Mouse (Mus musculus) frontal cortex, postnatal 14 days (tissue): ENCODE results near the gene Phgr1.
A peak's percentile ranks its signal among the peaks of the same experiment; 100 is the strongest.

ENCODE experiments used
- DNase-seq, 2 experiments: peaks; one replicate each; pipeline ENCODE4 v3.0.0; 2022; ENCODE audit warnings: low spot score in 2 of 2

Phgr1 gene

DNA sequence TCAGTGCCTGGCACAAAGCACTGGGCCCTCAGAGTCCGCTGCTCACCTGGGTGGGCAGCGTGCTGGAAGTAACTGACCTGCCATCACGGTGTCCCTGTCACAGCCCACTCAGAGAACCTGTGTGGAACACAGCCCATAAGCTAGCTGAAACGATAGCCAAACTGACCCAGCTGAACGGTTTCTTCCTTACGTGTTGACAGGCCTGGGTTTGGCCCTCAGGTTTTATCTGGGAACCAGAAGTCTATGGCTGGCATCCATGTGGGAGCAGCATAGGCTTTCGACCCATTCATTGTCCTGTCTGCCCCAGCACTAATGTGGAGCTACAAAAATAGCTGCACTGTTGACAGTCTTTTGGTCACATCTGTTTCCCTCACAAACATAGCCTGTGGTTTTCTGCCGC lies 22.1 kb upstream of the Phgr1 start:
- no peak for DNase-seq

DNA sequence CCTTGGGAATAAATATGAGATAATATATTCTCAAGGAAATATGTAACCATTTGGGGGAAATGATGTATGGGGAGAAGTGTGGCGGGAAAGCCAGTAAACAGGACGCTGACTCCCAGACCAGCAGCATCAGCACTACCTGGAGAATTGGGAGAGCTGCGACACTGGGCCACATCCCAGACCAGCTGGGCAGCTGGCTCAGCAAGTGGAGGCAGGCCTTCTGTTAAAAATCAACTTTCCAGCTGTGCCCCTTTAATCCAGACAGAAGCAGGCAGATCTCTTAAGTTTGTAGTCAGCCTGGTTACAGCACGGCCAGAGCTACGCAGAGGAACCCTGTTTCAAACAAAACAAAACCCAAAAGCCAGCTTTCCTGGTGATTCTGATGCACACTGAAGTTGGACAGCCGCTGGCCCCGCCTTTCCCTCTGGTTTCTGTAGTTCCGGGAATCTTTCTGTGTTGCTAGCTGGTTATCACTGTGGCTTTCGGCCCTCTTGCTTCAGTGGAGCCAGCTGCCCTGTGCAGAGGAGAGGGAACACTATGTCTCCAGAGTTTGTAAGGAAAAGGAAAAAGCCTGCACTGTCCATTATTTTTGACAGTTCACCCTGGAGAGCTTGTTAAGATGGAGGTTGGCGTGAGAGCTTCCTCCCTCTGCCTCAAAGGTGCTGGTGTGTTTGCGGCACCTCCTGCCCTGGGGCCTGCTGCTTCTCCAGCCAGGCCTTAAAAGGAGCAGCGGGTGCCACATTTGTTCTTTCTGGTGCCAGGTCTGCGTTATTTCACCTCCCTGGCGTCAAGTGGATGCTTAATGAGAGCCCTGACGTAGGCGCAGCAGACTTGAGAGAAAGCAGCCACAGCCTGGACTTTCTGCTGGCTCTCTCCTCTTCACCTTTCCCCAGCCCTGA lies 20.4 kb upstream of the Phgr1 start:
- DNase-seq = no peak

- no peak for DNase-seq
Observed at GRCm38 (mm10) chr2:118752792-118753108, 19.8 kb upstream of the Phgr1 start.

GRCm38 (mm10) chr2:118754143-118754542 lies 18.4 kb upstream of the Phgr1 start:
- DNase-seq = no peak

GRCm38 (mm10) chr2:118755407-118755806 lies 17.2 kb upstream of the Phgr1 start:
- no peak for DNase-seq

- no peak for DNase-seq
Observed at GRCm38 (mm10) chr2:118756103-118756502, 16.5 kb upstream of the Phgr1 start.

GRCm38 (mm10) chr2:118759828-118760227 lies 12.7 kb upstream of the Phgr1 start:
- no peak for DNase-seq

DNA sequence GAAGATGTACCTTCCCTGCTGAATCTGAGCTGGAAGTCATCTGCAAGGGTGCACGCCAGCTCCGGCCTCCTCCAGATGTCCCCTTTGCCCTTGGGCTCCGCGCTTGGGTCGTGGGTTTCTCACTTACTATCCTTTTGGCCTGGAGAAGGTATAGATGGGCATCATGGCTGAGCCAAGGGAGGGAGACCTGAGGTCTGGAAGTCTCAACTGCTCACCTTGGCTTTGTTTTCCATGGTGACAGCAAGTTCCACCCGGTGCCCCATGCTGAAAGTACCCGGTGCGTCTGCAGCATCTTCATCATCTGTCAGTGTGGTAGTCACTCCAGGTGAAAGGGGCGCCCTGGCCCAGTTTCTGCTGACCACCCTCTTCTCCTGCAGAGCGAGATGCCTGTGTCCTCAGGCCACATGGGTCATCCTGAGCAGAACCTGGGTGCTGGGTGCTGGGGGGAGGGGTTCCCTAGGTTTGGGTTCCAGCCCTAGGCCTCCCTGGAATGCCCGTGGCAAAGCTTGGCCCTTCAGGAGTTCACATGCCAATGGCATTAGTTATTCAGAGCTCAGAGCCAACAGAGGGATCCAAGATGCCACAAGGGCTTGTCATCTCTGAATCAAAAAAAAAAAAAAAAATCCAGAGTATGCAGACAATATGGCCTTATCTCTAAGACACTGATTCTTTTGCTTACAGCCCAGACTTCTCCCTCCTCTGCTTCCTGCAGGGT lies 12.1 kb upstream of the Phgr1 start:
- DNase-seq = no peak

DNA sequence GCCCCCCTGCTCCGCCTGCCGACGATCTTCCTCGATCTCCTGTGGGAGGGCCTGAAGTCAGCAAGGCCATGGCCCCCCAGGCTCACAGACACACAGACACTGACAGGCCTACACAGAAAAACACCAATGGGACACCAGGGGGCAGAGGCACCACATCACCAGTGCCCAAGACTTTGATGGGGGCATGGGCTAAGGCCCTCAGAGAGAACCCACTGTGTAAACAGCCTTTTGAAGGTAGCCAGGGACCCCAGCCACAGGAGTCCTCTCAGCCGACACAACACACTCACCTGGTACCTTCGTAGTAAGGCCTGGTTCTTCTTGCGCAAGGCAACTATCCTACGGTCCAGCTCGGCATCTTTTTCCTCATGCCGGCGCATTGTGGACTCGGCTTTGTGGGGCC lies 11.2 kb upstream of the Phgr1 start:
- DNase-seq = no peak

GRCm38 (mm10) chr2:118761906-118762783 lies 10.4 kb upstream of the Phgr1 start, which contains the start of gene Ccdc9b:
TSS of gene Ccdc9b (minus strand) at chr2:118762661.
- peak; percentile 79 to 80 for DNase-seq

- DNase-seq = no peak
Observed at GRCm38 (mm10) chr2:118762784-118763148, 9.8 kb upstream of the Phgr1 start.

DNA sequence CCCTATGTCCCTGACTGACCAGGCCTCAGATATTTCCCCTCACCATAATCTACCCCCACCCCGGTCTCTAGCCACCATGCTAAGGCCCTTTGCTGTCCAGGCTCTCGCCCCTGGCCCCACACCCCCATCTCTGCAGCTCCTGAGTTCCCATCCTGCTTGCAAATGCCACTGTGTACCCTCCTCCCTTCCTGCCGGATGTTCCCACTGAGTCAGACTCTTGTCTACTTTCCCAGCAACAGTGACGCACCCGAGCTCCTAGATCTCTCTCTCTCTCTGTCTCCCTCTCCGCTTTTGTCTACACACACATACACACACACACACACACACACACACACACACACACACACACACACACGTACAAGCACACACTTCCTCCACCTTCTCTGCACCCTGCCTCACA lies 9.1 kb upstream of the Phgr1 start:
- no peak for DNase-seq

DNA sequence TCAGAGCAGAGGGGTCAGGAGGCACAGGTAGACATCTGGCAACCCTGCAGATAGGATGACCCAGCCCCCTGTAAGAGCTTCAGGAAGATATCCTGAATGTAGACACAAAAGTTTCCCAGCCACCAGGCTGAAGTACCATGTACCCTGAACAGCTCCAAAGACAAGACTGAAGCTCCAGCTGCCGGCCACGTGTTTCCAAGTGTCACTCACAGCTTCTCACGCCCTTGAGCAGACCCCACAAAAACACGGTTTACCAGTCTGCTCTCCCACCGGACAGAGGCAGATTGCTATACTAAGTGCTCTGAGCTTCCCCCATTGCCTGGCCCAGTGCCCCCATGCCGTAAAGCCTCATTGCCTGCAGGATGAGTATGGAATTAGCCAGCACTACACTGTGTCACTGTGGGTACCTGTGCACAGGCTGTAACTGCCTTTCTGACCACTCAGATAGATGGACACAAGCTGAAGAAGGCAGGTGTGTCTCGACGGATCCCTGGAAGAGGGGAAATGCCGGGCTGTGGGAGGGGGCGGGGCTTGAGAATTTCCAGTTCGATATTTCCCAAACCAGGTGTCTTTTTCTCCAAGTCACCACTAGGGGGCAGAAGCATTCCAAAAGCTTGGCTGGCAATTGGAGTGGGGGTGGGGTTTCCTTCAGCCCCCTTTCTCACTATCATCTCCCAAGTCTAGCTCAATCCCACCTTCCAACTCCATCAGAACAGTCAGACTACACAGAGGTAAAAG lies 8.3 kb upstream of the Phgr1 start:
- DNase-seq = no peak

DNA sequence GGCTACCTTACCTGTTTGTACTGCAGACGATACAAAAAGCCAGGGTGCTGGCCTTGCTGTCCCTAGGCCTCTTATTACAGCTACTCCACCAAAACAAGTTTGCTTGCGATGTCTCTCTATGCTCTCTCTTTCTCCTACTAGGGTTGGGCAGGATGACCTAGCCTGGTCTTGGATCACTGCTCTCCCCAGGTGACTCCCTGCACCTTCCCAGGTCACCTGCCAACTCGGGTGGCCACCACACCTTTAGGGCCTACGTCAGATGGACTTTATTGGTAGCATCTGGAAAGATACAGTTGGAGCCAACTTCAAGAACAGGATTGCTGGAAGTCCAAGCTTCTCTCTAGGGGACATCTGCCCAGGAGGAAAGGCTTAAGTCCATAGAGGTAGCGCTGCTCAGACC lies 7.7 kb upstream of the Phgr1 start:
- no peak for DNase-seq

- DNase-seq = no peak
Observed at GRCm38 (mm10) chr2:118766041-118767033, 6.2 kb upstream of the Phgr1 start.

GRCm38 (mm10) chr2:118774536-118774935 lies 2.0 kb downstream of the Phgr1 start:
- DNase-seq = no peak

- no peak for DNase-seq
Observed at GRCm38 (mm10) chr2:118775396-118775795, 2.8 kb downstream of the Phgr1 start.

DNA sequence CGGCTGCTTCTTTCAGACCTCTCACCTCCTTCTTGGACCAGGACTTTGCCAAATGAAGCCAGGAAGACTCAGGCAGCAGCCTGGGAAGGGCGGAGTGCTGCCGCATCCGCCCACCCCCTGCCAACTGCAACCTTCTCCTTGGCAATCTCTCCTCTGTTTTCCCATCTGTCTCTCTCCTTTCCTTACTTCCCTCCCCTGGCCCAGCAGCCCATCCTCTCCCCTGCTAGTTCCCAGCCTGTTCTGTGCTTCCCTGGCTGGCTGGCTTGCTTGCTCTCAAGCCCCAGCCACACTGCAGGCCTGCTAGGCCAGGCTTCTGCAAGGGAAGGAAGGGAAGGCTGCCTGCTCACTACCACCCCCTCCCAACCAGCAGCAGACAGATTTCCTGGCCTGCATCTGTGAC lies 3.3 kb downstream of the Phgr1 start:
- peak in 1 of 2 experiments; percentile 48 for DNase-seq

DNA sequence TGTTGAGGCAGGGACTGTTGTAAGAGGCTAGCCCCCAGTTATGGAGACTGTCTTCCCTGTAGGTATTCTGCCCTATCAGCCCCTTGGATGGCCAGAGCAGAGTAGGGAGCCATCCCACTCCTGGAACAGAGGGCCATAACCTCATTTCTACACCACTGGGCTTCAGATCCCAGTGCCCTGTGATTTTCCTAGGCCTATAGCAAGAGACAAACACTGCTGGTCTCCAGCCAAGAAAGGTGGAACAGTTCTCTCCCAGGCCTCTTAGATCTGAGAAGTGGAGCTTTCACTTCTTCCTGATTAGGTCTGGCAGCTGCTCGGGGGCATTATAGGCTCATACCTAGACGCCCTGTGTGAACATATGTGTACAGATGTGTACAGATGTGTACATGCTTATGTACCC lies 3.7 kb downstream of the Phgr1 start:
- DNase-seq = no peak

- no peak for DNase-seq
Observed at GRCm38 (mm10) chr2:118778418-118778817, 5.8 kb downstream of the Phgr1 start.
